Mouse (Mus musculus): ENCODE data around the gene Vwa1.
"Not testable (repeated sequence)": the region's sequence is repeated elsewhere in the genome, so short reads cannot be mapped to it uniquely, and the experiment has no call there.

Gene Vwa1

DNA sequence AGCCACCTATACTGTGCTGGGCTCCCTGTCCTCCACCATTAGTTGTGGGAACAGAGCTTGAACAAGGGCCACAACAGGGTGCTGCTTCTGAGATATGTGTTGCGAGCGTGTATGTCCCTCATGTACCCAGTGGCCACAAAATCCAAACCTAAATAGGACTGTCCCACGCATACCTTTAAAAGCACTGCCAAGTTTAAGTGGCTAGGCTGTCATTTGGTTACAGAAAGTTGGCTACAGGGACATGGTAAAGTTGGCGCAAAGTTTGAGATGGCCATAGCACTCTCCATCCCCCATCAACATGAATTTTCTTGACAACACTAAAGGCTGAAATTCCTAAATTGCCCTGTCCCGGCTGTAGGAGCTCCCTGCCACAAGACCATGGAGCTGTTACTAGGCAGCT is 29.4 kb downstream of the Vwa1 start:
- no peak for DNase-seq (ENCODE audit: low spot score in 2 of 2)

DNA sequence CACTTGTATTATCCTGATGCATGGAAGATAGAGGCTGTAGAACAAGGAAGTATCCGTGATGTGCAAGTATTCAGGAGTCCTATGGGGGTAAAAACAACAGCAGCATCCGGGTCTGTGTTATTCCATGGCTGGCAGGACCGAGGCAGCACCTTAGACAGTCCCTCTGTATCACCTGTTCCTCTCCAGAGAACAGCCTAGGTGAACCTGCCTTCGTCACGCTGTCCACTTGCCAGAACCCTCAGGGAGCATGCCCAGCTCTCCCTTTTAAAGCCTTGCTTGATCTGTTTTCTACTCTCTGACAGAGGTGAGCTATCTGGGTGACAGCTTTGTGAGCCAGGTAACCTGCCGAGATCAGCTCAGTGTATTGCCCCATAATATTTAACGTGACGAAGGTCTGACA is 30.0 kb downstream of the Vwa1 start:
- DNase-seq (ENCODE audit: low spot score in 2 of 2) = no peak

DNA sequence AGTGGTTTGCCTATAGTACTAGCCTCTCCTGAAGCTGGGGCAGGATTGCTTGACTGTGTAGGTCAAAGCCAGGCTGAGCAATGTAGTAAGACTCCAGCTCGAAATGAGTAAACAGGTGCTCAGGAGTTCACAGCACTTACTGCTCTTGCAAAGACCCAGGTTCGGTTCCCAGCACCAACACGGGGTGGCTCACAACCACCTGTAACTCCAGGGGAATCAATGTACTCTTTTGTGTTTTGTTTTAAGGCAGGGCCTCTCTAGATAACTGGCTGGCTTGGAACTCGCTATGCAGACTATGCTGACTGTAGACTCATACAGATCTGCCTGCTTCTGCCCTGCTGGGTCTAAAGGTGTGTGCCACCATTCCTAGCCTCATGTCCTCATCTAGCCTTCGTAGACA is 31.8 kb downstream of the Vwa1 start:
- no peak for DNase-seq (ENCODE audit: low spot score in 2 of 2)

DNA sequence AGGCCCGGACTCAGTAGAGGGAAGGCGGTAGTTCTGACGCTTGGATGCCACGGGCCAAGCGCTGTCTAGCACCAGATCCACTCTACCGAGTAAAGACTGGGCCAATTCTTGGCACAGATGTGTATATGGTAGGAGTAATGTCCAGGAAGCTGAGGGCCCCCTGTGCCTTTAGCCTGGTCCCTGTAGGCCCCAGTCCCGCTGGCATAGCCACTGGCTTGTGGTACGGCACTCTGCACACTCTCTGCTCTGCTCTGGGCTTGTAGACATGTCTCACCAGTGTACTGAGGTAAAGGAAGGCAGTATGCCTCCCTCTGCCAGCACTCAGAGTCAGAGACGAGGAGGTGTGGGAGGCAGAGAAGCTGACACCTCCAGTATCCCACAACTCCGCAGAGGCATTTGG is 33.8 kb downstream of the Vwa1 start:
- DNase-seq (ENCODE audit: low spot score in 2 of 2) = not testable (repeated sequence)

DNA sequence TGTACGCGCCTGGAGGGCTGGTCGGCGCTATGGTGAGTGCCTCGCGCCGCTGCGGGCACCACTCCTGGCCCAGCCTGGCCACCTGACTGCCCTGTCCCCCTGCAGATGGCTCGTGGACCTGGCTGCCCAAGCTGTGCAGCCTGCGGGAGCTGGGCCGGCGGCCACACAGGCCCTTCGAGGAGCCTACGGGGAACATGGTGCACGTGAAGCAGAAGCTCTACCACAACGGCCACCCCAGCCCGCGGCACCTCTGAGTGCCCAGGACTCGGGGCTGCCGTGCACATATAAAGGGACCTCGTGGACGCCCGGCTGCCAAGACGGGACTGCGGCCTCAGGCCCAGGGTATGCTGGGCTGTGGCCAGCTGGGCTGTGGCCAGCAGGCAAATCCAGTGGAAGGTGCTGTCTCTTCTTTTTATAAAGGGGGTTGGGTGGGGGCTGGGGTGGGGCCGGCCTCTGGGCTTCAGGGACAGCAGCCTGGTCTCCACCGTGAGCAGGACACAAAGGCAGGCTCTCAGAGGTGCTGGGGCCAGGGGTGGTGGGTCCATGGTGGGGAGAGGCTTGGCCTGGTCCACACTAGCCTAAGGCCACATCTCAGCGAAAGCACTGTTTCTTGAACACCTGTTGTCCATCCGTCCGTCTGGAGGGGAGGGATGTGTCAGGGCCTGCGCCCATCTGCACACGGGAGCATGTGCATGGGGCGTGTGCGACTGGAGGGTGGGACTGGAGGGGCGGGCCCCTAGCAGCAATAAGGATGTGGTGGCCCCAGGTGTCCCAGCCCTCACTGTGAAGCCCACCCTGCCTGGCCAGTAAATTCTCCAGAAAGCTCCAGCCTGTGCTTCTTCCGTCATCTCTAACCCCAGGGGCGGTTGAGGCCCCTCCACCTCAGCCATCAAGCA is 34.5 kb downstream of the Vwa1 start:
- peak in 1 of 2 experiments; percentile 60 for DNase-seq (ENCODE audit: low spot score in 2 of 2)

DNA sequence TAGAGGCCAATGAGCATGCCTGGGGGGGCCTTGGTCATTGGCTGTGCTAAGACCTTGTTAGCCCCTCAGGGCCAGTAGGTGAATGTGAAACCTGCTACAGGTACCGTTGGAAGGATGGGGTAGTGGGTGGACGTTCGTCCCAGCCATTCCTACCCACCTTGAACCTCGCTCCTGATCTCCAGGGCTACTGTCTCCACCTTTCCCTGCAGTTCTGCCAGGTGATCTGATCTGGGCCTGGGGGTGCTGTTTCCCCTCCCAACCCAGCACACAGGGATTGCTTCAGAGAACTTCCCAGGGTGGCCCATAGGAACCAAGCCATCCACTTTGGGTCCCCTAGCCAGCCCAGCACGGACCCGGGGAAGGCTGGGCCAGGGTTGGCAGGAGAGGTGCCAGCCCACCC is 35.3 kb downstream of the Vwa1 start:
- DNase-seq (ENCODE audit: low spot score in 2 of 2) = no peak

DNA sequence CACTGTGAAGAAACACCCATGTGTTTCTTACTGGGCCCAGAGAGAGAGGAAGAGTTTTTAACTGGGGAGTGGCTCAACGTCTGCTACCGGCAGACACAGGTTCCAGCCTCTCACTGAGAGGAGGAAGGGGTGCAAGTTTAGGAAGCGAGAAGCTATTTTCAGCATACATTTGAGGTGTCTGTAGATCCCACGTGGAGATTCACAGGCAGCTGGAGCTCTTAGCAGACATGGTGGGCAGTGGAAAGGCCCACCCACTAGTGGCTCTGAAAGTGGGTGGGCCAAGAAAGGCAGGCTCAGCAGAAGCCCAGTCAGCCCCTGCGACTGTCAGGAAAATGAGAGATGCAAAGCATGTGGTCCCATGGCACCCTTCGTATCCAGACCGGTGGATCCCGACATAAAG is 36.2 kb downstream of the Vwa1 start:
- DNase-seq (ENCODE audit: low spot score in 2 of 2) = no peak

DNA sequence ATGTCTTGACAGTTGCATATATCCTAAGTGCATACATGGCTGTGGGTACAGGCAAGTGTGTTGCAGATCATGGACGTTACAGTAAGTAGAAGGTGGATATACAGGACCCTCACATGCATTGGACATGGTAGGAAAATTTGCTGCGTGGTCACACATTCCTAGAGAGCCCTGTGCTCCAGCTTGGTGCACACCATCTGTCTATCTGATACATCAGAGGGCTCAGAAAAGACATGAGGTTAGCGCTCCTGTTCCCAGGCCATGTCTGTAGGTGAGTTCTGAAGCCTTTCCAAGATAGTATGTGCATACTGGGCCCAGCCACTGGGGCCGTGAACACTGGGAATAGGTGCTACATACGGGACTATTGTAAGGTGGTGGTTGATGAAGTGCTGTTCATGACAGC is 38.1 kb downstream of the Vwa1 start:
- no peak for DNase-seq (ENCODE audit: low spot score in 2 of 2)

DNA sequence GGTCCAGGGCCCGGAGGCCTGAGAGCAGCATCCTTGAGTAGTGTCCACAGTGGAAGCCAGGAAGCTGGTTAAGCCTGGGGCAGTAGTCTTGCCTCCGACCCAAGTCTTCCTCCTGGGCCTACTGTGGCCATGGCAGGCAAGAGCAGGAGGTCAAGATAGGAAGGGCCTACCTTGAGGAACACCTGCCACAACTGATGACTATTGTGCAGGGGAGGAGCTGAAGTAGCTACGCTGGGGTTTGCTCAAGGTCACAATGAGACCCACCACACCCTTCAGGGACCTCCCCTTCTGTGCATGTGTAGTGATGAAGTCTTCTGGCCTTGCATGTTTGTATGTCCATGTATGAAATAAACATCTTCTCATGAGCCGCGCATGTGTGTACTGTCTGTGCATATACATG is 38.7 kb downstream of the Vwa1 start:
- DNase-seq (ENCODE audit: low spot score in 2 of 2) = no peak

DNA sequence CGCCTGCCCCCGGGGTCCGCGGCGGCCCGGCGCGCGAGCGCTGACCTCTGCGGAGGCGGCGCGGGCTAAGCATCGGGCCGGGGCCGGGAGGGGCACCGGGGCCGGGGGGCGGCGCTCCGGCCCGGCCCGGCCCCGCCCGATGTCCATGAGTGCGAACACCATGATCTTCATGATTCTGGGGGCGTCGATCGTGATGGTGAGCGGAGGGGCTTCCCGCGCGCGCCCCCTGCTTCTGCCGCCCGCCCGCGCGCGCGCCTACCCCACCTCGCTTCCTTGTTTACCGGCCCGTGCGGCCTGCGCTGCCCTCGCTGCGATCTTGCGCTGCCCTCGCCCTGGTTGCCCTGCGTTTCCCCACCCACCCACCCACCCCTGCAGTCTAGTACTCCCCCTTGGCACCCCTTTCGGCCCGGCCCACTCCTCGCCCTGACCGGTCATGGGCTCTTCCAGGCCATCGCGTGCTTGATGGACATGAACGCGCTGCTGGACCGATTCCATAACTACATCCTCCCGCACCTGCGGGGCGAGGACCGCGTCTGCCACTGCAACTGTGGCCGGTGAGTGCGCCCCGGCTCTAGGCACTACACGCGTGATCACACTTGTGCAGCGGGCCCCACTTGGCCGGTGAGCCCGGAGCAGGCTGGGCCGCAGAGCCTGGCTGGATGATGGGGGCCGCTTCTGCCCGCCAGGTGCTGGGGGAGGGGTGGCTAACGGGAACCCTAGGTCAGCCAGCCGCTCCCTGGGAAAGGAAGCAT is 39.4 kb downstream of the Vwa1 start:
- DNase-seq (ENCODE audit: low spot score in 2 of 2) = peak in 1 of 2 experiments; percentile 68

DNA sequence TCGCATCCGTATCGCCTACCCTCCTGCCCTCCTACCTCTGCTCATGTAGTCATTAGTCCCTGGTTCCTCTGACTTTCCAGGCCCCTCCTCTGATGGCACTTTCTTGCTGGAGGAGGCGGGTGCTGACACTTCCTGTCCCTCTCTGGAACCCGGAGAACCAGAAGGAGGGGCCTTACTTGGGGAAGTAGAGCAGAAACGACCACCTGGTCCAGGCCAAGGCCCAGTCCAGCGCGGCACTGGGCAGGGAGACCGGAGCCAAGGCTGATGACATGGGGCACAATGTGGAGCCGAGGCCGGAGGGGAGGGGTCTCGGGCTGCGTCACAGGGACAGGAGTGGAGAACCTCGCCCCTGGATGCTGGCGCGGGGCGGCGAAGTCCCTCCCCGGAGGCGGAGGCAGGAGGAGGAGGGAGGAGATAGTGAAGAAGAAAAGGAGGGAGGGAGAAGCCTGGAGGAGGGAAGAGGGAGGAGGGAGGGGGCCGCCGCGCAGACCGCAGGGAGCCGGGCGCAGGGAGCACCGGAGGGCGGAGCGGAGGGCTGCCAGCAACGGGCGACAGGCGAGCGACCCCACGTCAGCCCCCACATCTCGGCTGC is 40.1 kb downstream of the Vwa1 start, which contains the start of gene Tmem240:
TSS of gene Tmem240 (plus strand) at position 451 of the 592 bp plus-strand sequence.
- peak; percentile 82 to 92 for DNase-seq (ENCODE audit: low spot score in 2 of 2)

DNA sequence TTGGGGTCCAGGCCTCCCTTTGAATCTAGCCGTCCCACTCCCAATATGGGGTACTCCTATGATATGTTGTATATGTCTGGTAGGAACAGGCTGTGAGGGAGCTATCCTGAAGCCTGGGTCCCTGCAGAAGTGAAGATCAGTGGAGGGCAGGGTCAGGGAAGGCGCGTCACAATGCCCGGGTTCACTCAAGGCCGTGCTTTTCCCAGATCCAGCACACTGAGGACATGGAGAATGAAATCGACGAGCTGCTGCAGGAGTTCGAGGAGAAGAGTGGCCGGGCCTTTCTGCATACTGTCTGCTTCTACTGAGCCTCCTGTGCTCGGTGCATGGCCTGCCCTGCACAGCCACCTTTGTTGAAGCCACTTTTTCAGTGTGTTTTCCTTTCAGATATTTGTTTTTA is 41.2 kb downstream of the Vwa1 start:
- DNase-seq (ENCODE audit: low spot score in 2 of 2) = no peak

DNA sequence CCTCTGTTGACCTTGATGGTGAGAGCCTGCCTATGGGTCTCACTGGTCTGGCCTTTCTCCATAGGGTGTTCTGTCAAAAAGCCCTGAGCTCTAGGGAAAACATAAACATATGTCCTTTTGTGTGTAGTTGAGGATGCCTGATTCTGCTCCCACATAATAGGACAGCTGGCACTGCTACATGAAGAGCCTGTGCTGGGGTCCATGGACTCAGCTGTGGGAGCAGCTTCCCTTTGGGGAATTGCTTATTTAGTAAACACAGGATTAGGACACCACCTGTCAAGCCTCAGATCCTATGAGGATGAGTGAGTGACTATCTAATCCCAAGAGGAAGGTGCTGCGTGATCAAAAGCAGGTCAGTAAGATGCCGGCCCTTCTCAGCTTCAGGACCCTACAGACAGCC is 46.5 kb downstream of the Vwa1 start:
- no peak for DNase-seq (ENCODE audit: low spot score in 2 of 2)

DNA sequence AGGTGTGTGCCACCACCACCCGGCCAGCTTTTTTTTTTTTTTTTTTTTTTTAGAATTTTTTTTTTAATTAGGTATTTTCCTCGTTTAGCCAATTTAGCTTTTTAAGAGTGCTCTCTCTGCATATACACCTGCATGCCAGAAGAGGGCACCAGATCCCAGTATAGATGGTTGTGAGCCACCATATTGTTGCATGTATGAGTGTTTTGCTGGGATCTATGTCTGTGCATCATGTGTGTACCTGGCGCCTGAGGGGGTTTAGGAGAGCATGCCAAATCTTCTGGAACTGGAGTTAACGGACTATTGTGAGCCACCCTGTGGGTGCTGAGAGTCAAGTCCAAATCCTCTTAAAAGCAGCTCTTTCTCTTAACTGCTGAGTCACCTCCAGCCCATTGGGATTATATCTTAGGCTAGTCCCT is 52.8 kb downstream of the Vwa1 start:
- DNase-seq (ENCODE audit: low spot score in 2 of 2) = peak in 1 of 2 experiments; percentile 27
